Mouse (Mus musculus) bone marrow macrophage, adult 2 months (primary cell): Measurements from ENCODE around the gene Plekha3.
A peak's percentile ranks its signal among the peaks of the same experiment; 100 is the strongest.

Experiments used
- CTCF ChIP-seq: IDR thresholded peaks from 2 replicates; pipeline ENCODE4 v1.5.1; 2012; ENCODE audit warnings: low read depth, mild to moderate bottlenecking, low read length, moderate library complexity
- POLR2A ChIP-seq: IDR thresholded peaks from 2 replicates; pipeline ENCODE4 v1.6.1; 2012; ENCODE audit warnings: mild to moderate bottlenecking, low read depth, low read length, borderline replicate concordance

- TF ChIP-seq CTCF (peak; percentile 47; the same call in 1 of the 2 replicates), POLR2A (no peak)
Measured at GRCm38 (mm10) chr2:76655982-76656381, 19.1 kb upstream of the Plekha3 start.
